Mouse (Mus musculus) hindbrain, embryonic 16.5 days (tissue): ENCODE measurements at regions not wholly inside any gene's neighbourhood (a gene's known extent, or its start where the extent isn't known, plus 50 kb on each side); places are given as distances from the start of the nearest gene placed in this dataset.
A peak's percentile ranks its signal among the peaks of the same experiment; 100 is the strongest.

Experiments
- ATAC-seq: fragments of 200-750 bp; cut with Nextera tagmentation; 2 replicates; pipeline ENCODE4 v1.8.0; 2017; ENCODE audit warnings: moderate TSS enrichment, moderate library complexity
- H3K27ac ChIP-seq: fragments of 300-500 bp; sonication (generic); 2 replicates; pipeline ENCODE4 v1.5.1; 2014; ENCODE audit warnings: low read depth, mild to moderate bottlenecking, control low read depth, low read length, moderate library complexity
- H3K27me3 ChIP-seq: fragments of 300-500 bp; sonication (generic); replicated peaks from 2 replicates; pipeline ENCODE4 v1.6.1; 2014; ENCODE audit warnings: low read length; ENCODE audit not compliant: control insufficient read depth, insufficient read depth
- H3K36me3 ChIP-seq: fragments of 300-500 bp; sonication (generic); 2 replicates; pipeline ENCODE4 v1.6.1; 2014; ENCODE audit warnings: mild to moderate bottlenecking, low read length, moderate library complexity, mixed read lengths; ENCODE audit not compliant: control insufficient read depth, insufficient read depth
- H3K4me1 ChIP-seq: fragments of 300-500 bp; sonication (generic); 2 replicates; pipeline ENCODE4 v1.6.1; 2014; ENCODE audit warnings: low read depth, low read length; ENCODE audit not compliant: control insufficient read depth, insufficient read depth
- H3K4me2 ChIP-seq: fragments of 300-500 bp; sonication (generic); 2 replicates; pipeline ENCODE4 v1.6.1; 2014; ENCODE audit warnings: mild to moderate bottlenecking, low read length, control low read depth, moderate library complexity
- H3K4me3 ChIP-seq: fragments of 300-500 bp; sonication (generic); 2 replicates; pipeline ENCODE4 v1.5.1; 2014; ENCODE audit warnings: mild to moderate bottlenecking, low read length, control low read depth, moderate library complexity
- H3K9ac ChIP-seq: fragments of 300-500 bp; sonication (generic); 2 replicates; pipeline ENCODE4 v1.6.1; 2014; ENCODE audit warnings: low read depth, mild to moderate bottlenecking, control low read depth, low read length, moderate library complexity
- H3K9me3 ChIP-seq: fragments of 300-500 bp; sonication (generic); 2 replicates; pipeline ENCODE4 v1.6.1; 2014; ENCODE audit warnings: mild to moderate bottlenecking, low read length, moderate library complexity; ENCODE audit not compliant: control insufficient read depth
- WGBS: fragments of 180-500 bp; shearing (Covaris S2); extraction: QIAGEN DNeasy Blood & Tissue Kit; methylation state at CpG from one replicate; pipeline ENCODE4 v1.1.7; 2014; 5-methylcytosine and 5-hydroxymethylcytosine counted together

- 51% methylated on average over 5 of the region's 5 CpGs for WGBS
- Histone ChIP-seq H3K4me1 (peaks cover 13% of the 10 kb centered on the region), H3K36me3 (no peaks in the 10 kb centered on the region), H3K9ac (no peak overlapping the region), H3K4me2 (no peak overlapping the region), H3K27ac (no peak overlapping the region), H3K9me3 (no peaks in the 10 kb centered on the region), H3K27me3 (no peaks in the 10 kb centered on the region), H3K4me3 (no peak overlapping the region)
- ATAC-seq, result peak; percentile 88
Measured at GRCm38 (mm10) chr4:62755237-62755900, 195.7 kb downstream of the Rgs3 start.

GRCm38 (mm10) chr4:62756721-62757206 lies 197.1 kb downstream of the Rgs3 start:
- Histone ChIP-seq H3K27me3 (no peaks in the 10 kb centered on the region), H3K4me3 (no peak overlapping the region), H3K9me3 (no peaks in the 10 kb centered on the region), H3K27ac (no peak overlapping the region), H3K9ac (no peak overlapping the region), H3K36me3 (no peaks in the 10 kb centered on the region), H3K4me1 (peaks cover 18% of the 10 kb centered on the region), H3K4me2 (no peak overlapping the region)
- 71% methylated on average over 10 of the region's 10 CpGs for WGBS
- ATAC-seq, result no peak

GRCm38 (mm10) chr4:62760748-62761604 lies 201.3 kb downstream of the Rgs3 start:
- H3K27ac ChIP-seq, result peak overlapping the region; percentile 50
- H3K27me3 ChIP-seq, result no peaks in the 10 kb centered on the region
- no peak overlapping the region for H3K4me3 ChIP-seq
- ATAC-seq, result no peak
- no peak overlapping the region for H3K4me2 ChIP-seq
- H3K9ac ChIP-seq, result no peak overlapping the region
- H3K9me3 ChIP-seq, result no peaks in the 10 kb centered on the region
- 50% methylated on average over 11 of the region's 11 CpGs for WGBS
- H3K36me3 ChIP-seq, result no peaks in the 10 kb centered on the region
- peaks cover 6% of the 10 kb centered on the region for H3K4me1 ChIP-seq

GRCm38 (mm10) chr4:62761672-62762071 lies 202.0 kb downstream of the Rgs3 start:
- H3K4me1 ChIP-seq, result peaks cover 6% of the 10 kb centered on the region
- H3K9ac ChIP-seq, result no peak overlapping the region
- 6% methylated on average over 1 of the region's 1 CpGs for WGBS
- no peaks in the 10 kb centered on the region for H3K9me3 ChIP-seq
- H3K27me3 ChIP-seq, result no peaks in the 10 kb centered on the region
- peak; percentile 70 for ATAC-seq
- no peak overlapping the region for H3K4me3 ChIP-seq
- no peaks in the 10 kb centered on the region for H3K36me3 ChIP-seq
- H3K4me2 ChIP-seq, result no peak overlapping the region
- H3K27ac ChIP-seq, result no peak overlapping the region

GRCm38 (mm10) chr4:62763990-62764389 lies 201.4 kb upstream of the Zfp618 start:
- Histone ChIP-seq H3K27ac (no peak overlapping the region), H3K4me1 (peaks cover 6% of the 10 kb centered on the region), H3K36me3 (no peaks in the 10 kb centered on the region), H3K9ac (no peak overlapping the region), H3K9me3 (no peaks in the 10 kb centered on the region), H3K4me2 (no peak overlapping the region), H3K27me3 (no peaks in the 10 kb centered on the region), H3K4me3 (no peak overlapping the region)
- WGBS, result 13% methylated on average over 5 of the region's 5 CpGs
- peak; percentile 89 for ATAC-seq

- Histone ChIP-seq H3K4me3 (no peak overlapping the region), H3K4me2 (no peak overlapping the region), H3K9ac (no peak overlapping the region), H3K36me3 (no peaks in the 10 kb centered on the region), H3K27me3 (no peaks in the 10 kb centered on the region), H3K27ac (no peak overlapping the region), H3K4me1 (peaks cover 3% of the 10 kb centered on the region), H3K9me3 (no peaks in the 10 kb centered on the region)
- WGBS, result 43% methylated on average over 10 of the region's 10 CpGs
- peak; percentile 78 for ATAC-seq
Measured at GRCm38 (mm10) chr4:62769469-62770234, 195.7 kb upstream of the Zfp618 start.

- no peak for ATAC-seq
- Histone ChIP-seq H3K9ac (no peak overlapping the region), H3K27ac (no peak overlapping the region), H3K27me3 (0 out of 2 replicates have a peak, but pooled peaks cover 2% of the 10 kb centered on the region), H3K4me3 (no peak overlapping the region), H3K9me3 (no peaks in the 10 kb centered on the region), H3K36me3 (no peaks in the 10 kb centered on the region), H3K4me1 (no peaks in the 10 kb centered on the region), H3K4me2 (no peak overlapping the region)
- WGBS, result 88% methylated on average over 10 of the region's 10 CpGs
Measured at GRCm38 (mm10) chr4:62775005-62775609, 190.3 kb upstream of the Zfp618 start.

- no peak overlapping the region for H3K4me3 ChIP-seq
- H3K9ac ChIP-seq, result no peak overlapping the region
- WGBS, result 90% methylated on average over 9 of the region's 9 CpGs
- H3K36me3 ChIP-seq, result no peaks in the 10 kb centered on the region
- no peak overlapping the region for H3K27ac ChIP-seq
- H3K27me3 ChIP-seq, result 0 out of 2 replicates have a peak, but pooled peaks cover 2% of the 10 kb centered on the region
- peaks cover 7% of the 10 kb centered on the region for H3K4me1 ChIP-seq
- ATAC-seq, result no peak
- H3K4me2 ChIP-seq, result no peak overlapping the region
- no peaks in the 10 kb centered on the region for H3K9me3 ChIP-seq
Measured at GRCm38 (mm10) chr4:62776881-62777280, 188.5 kb upstream of the Zfp618 start.
